Mouse (Mus musculus) heart, postnatal 25 days (tissue): ENCODE data around the gene Atp11a. TPM values are rescaled to one million over a fixed set of nuclear protein-coding genes. Genes with fewer than 3 reads are reported as not detected.

Source experiments
- DNase-seq: peaks from one replicate; pipeline ENCODE4 v3.0.0; 2022; ENCODE audit warnings: low spot score
- intact Hi-C: fragments of 180-260 bp; cut with DNase I; formaldehyde crosslinking; loops from one replicate; pipeline ENCODE4 v1.15.1; 2025
- total RNA-seq, 2 experiments: library from RNA; stranded (reverse); gene quantifications; 2 replicates each; pipeline ENCODE4 v1.2.3; 2021

The Atp11a gene
- total RNA-seq, 2 experiments from 2014 or later = 82.7 to 84.0 TPM

- no peak for DNase-seq
- intact Hi-C loops = no loop called here
Measured at GRCm38 (mm10) chr8:12767176-12767575, 10.4 kb downstream of the Atp11a start.

GRCm38 (mm10) chr8:12768747-12769146, 11.9 kb downstream of the Atp11a start:
- no peak for DNase-seq

GRCm38 (mm10) chr8:12769296-12769695, 12.5 kb downstream of the Atp11a start:
- DNase-seq = no peak
- intact Hi-C loops = no loop called here

More at GRCm38 (mm10) chr8:12768747-12769146, 11.9 kb downstream of the Atp11a start:
- intact Hi-C loops = no loop called here

- no peak for DNase-seq
- intact Hi-C loops = no loop called here
Measured at GRCm38 (mm10) chr8:12772319-12772718, 15.5 kb downstream of the Atp11a start.

GRCm38 (mm10) chr8:12773914-12774313, 17.1 kb downstream of the Atp11a start:
- intact Hi-C loops = no loop called here
- no peak for DNase-seq

- intact Hi-C loops = no loop called here
- DNase-seq = no peak
Measured at GRCm38 (mm10) chr8:12774872-12775298, 18.1 kb downstream of the Atp11a start.

GRCm38 (mm10) chr8:12775302-12775975, 18.6 kb downstream of the Atp11a start:
- intact Hi-C loops = no loop called here
- DNase-seq = no peak

- no peak for DNase-seq
- intact Hi-C loops = loop anchor here (2.0 kb wide), 1 partner anchor 17 kb away; no protein-coding TSS in a partner anchor
Measured at GRCm38 (mm10) chr8:12776166-12776565, 19.4 kb downstream of the Atp11a start.

- DNase-seq = no peak
- intact Hi-C loops = loop anchor here (2.0 kb wide), 1 partner anchor 18 kb away; no protein-coding TSS in a partner anchor
Measured at GRCm38 (mm10) chr8:12777171-12777570, 20.4 kb downstream of the Atp11a start.

GRCm38 (mm10) chr8:12779541-12779940, 22.7 kb downstream of the Atp11a start:
- intact Hi-C loops = no loop called here
- DNase-seq = no peak

- intact Hi-C loops = no loop called here
- no peak for DNase-seq
Measured at GRCm38 (mm10) chr8:12785508-12785907, 28.7 kb downstream of the Atp11a start.

- DNase-seq = no peak
- intact Hi-C loops = no loop called here
Measured at GRCm38 (mm10) chr8:12786261-12786957, 29.6 kb downstream of the Atp11a start.

- intact Hi-C loops = no loop called here
Measured at GRCm38 (mm10) chr8:12786958-12787301, 30.1 kb downstream of the Atp11a start.

GRCm38 (mm10) chr8:12787427-12787826, 30.6 kb downstream of the Atp11a start:
- no peak for DNase-seq
- intact Hi-C loops = no loop called here

More at GRCm38 (mm10) chr8:12786958-12787301, 30.1 kb downstream of the Atp11a start:
- no peak for DNase-seq

GRCm38 (mm10) chr8:12788695-12789094, 31.9 kb downstream of the Atp11a start:
- DNase-seq = no peak
- intact Hi-C loops = no loop called here

- no peak for DNase-seq
- intact Hi-C loops = no loop called here
Measured at GRCm38 (mm10) chr8:12795011-12795671, 38.3 kb downstream of the Atp11a start.

GRCm38 (mm10) chr8:12799099-12799498, 42.3 kb downstream of the Atp11a start:
- no peak for DNase-seq
- intact Hi-C loops = no loop called here

GRCm38 (mm10) chr8:12799832-12800231, 43.0 kb downstream of the Atp11a start:
- no peak for DNase-seq
- intact Hi-C loops = loop anchor here (5.0 kb wide), 1 partner anchor 43 kb away; the partner anchor contains the start of gene Atp11a

- intact Hi-C loops = loop anchor here (5.0 kb wide), 1 partner anchor 43 kb away; the partner anchor contains the start of gene Atp11a
- DNase-seq = no peak
Measured at GRCm38 (mm10) chr8:12800246-12800645, 43.4 kb downstream of the Atp11a start.

- intact Hi-C loops = loop anchor here (5.0 kb wide), 1 partner anchor 44 kb away; the partner anchor contains the start of gene Atp11a
Measured at GRCm38 (mm10) chr8:12801586-12801985, 44.8 kb downstream of the Atp11a start.

More at GRCm38 (mm10) chr8:12801586-12801985, 44.8 kb downstream of the Atp11a start:
- DNase-seq = no peak
